Mouse (Mus musculus): ENCODE measurements at regions not wholly inside any gene's neighbourhood (a gene's known extent, or its start where the extent isn't known, plus 50 kb on each side); places are given as distances from the start of the nearest gene placed in this dataset.

GRCm38 (mm10) chr7:68829861-68830260 is 80.8 kb upstream of the Arrdc4 start:
- peak; percentile 88 for TF ChIP-seq CTCF (IDR thresholded peaks at IDR 0.05; ENCODE audit: control insufficient read depth, insufficient read depth, insufficient replicate concordance, low read depth, low read length)
- TF ChIP-seq POLR2A (IDR thresholded peaks at IDR 0.05; ENCODE audit: control insufficient read depth, low read depth, low read length) = no peak

Data from testis, adult 2 months (tissue).